Mouse (Mus musculus) CH12.LX (cell line): ENCODE measurements at regions not wholly inside any gene's neighbourhood (a gene's known extent, or its start where the extent isn't known, plus 50 kb on each side); places are given as distances from the start of the nearest gene placed in this dataset.
A peak's percentile ranks its signal among the peaks of the same experiment; 100 is the strongest.

Experiments
- CHD2 ChIP-seq: IDR thresholded peaks from 2 replicates; pipeline ENCODE4 v1.6.1; 2011; ENCODE audit warnings: low read length, improper control_type of control experiment
- CTCF ChIP-seq, 2 experiments: IDR thresholded peaks in 1 of 2; conservative IDR thresholded peaks in 1 of 2; 2 replicates each; pipeline ENCODE4 v1.5.1; 2011 to 2012; ENCODE audit warnings: low read depth in 2 of 2, low read length in 2 of 2, improper control_type of control experiment in 1 of 2, inconsistent platforms in 1 of 2, mild to moderate bottlenecking in 1 of 2, moderate library complexity in 1 of 2
- EP300 ChIP-seq: IDR thresholded peaks from 2 replicates; pipeline ENCODE4 v1.6.1; 2011; ENCODE audit warnings: low read length, improper control_type of control experiment
- JUN ChIP-seq: IDR thresholded peaks from 2 replicates; pipeline ENCODE4 v1.6.1; 2011; ENCODE audit warnings: low read depth, mild to moderate bottlenecking, low read length, improper control_type of control experiment, moderate library complexity; ENCODE audit not compliant: insufficient read depth
- MAX ChIP-seq: IDR thresholded peaks from 2 replicates; pipeline ENCODE4 v1.6.1; 2011; ENCODE audit warnings: low read length, improper control_type of control experiment
- MEF2A ChIP-seq: IDR thresholded peaks from 2 replicates; pipeline ENCODE4 v1.6.1; 2014; ENCODE audit warnings: low read depth, mild to moderate bottlenecking, inconsistent platforms, low read length, improper control_type of control experiment, borderline replicate concordance
- MYC ChIP-seq: IDR thresholded peaks from 2 replicates; pipeline ENCODE4 v1.6.1; 2011; ENCODE audit warnings: low read depth, mild to moderate bottlenecking, improper control_type of control experiment, low read length
- NELFE ChIP-seq: IDR thresholded peaks from 2 replicates; pipeline ENCODE4 v1.6.1; 2011; ENCODE audit warnings: low read depth, low read length, improper control_type of control experiment
- POLR2A ChIP-seq: IDR thresholded peaks from 2 replicates; pipeline ENCODE4 v1.6.1; 2011; ENCODE audit warnings: low read depth, mild to moderate bottlenecking, improper control_type of control experiment, low read length
- POLR2AphosphoS2 ChIP-seq: IDR thresholded peaks from 2 replicates; pipeline ENCODE4 v1.6.1; 2011; ENCODE audit warnings: low read depth, low read length, improper control_type of control experiment
- RCOR1 ChIP-seq: conservative IDR thresholded peaks from 2 replicates; pipeline ENCODE4 v1.6.1; 2012; ENCODE audit warnings: low read depth, mild to moderate bottlenecking, inconsistent platforms, low read length, improper control_type of control experiment
- SIN3A ChIP-seq: IDR thresholded peaks from 2 replicates; pipeline ENCODE4 v1.6.1; 2012; ENCODE audit warnings: low read length, improper control_type of control experiment, inconsistent platforms
- SMC3 ChIP-seq: IDR thresholded peaks from 2 replicates; pipeline ENCODE4 v1.6.1; 2011; ENCODE audit warnings: low read depth, low read length, improper control_type of control experiment
- USF1 ChIP-seq: IDR thresholded peaks from 2 replicates; pipeline ENCODE4 v1.6.1; 2014; ENCODE audit warnings: low read depth, mild to moderate bottlenecking, inconsistent platforms, low read length, improper control_type of control experiment

DNA sequence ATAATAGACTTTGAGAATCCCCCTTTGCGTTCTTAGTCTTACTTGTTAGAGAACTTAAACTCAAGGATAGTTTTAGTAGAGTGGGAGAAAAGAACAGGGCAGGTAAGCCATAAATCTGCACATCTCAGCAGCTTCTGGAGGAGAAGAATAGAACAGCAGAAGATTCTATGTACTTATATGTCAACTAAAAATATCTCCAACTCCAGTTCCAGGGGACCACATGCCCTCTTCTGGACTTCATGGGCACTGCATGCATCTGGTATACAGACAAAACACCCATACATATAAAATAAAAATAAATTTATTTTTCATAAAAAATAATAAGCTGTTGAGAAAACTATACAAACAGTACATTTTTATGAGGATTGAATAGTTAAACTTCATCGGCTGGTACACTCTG, 196.4 kb downstream of the Mettl4 start:
- TF ChIP-seq SMC3 (peak; percentile 36), POLR2A (no peak), CHD2 (no peak), CTCF (conservative IDR thresholded peaks at IDR 0.05 in 1 of 2, IDR thresholded peaks at IDR 0.05 in 1 of 2; ENCODE audit: low read depth in 2 of 2, low read length in 2 of 2) (peak; percentile 0 to 50; a peak in 3 of 4 replicates), EP300 (no peak), MAX (no peak), POLR2AphosphoS2 (no peak), MYC (no peak), SIN3A (no peak), USF1 (no peak), JUN (no peak), RCOR1 (no peak), NELFE (no peak), MEF2A (no peak)
